Mouse (Mus musculus) liver, adult 2 months (tissue): ENCODE results near the gene Ifnlr1. TPM values are rescaled to one million over a fixed set of nuclear protein-coding genes. Genes with fewer than 3 reads are reported as not detected.

Experiments
- DNase-seq: peaks from one replicate; pipeline ENCODE4 v3.0.0-alpha.2; 2011; ENCODE audit warnings: low read depth, low spot score; ENCODE audit errors: extremely low read depth
- H3K27ac ChIP-seq: fragments of 200-500 bp; replicated peaks from 2 replicates; pipeline ENCODE4 v1.5.1; 2012; ENCODE audit warnings: low read depth, mild to moderate bottlenecking, control low read depth, inconsistent platforms, low read length; ENCODE audit not compliant: insufficient read depth
- H3K27me3 ChIP-seq: fragments of 200-500 bp; 2 replicates; pipeline ENCODE4 v1.6.1; 2012; ENCODE audit warnings: mild to moderate bottlenecking, moderate library complexity, low read length, inconsistent platforms; ENCODE audit not compliant: control insufficient read depth, insufficient read depth
- H3K36me3 ChIP-seq: fragments of 200-500 bp; 2 replicates; pipeline ENCODE4 v1.6.1; 2012; ENCODE audit warnings: low read length, inconsistent platforms; ENCODE audit not compliant: control insufficient read depth, insufficient read depth
- H3K4me1 ChIP-seq: fragments of 200-500 bp; 2 replicates; pipeline ENCODE4 v1.6.1; 2011; ENCODE audit warnings: low read length; ENCODE audit not compliant: control insufficient read depth, insufficient read depth
- H3K4me3 ChIP-seq: fragments of 200-500 bp; 2 replicates; pipeline ENCODE4 v1.5.1; 2011; ENCODE audit warnings: low read depth, mild to moderate bottlenecking, control low read depth, low read length, moderate library complexity; ENCODE audit not compliant: insufficient read depth
- H3K79me2 ChIP-seq: fragments of 200-500 bp; 2 replicates; pipeline ENCODE4 v1.6.1; 2012; ENCODE audit warnings: inconsistent platforms, mild to moderate bottlenecking, low read length, moderate library complexity; ENCODE audit not compliant: control insufficient read depth, insufficient read depth
- H3K9ac ChIP-seq: fragments of 200-500 bp; 2 replicates; pipeline ENCODE4 v1.6.1; 2012; ENCODE audit warnings: low read depth, mild to moderate bottlenecking, control low read depth, inconsistent platforms, low read length
- CTCF ChIP-seq: fragments of 200-500 bp; IDR thresholded peaks from 2 replicates; pipeline ENCODE4 v1.5.1; 2011; ENCODE audit warnings: low read depth, low read length, control low read depth
- POLR2A ChIP-seq: fragments of 200-500 bp; IDR thresholded peaks from 2 replicates; pipeline ENCODE4 v1.6.1; 2011; ENCODE audit warnings: low read length, control low read depth; ENCODE audit not compliant: insufficient read depth; ENCODE audit errors: extremely low read depth
- WGBS: fragments of 180-500 bp; shearing (Covaris S2); methylation state at CpG from one replicate; pipeline ENCODE4 v1.1.7; 2018; 5-methylcytosine and 5-hydroxymethylcytosine counted together
- polyA plus RNA-seq: library from polyadenylated mRNA; depleted of rRNA; stranded (reverse); fragments of >200 nt; gene quantifications from 2 replicates; pipeline ENCODE4 v1.2.3, GENCODE M21; 2012
- total RNA-seq: library from RNA; depleted of rRNA; stranded (reverse); fragments of >200 nt; gene quantifications from 2 replicates; pipeline ENCODE4 v1.2.3, GENCODE M21; 2014

Ifnlr1 gene
- total and polyA plus RNA-seq, 2 experiments: under 0.01 to 0.06 TPM

DNA sequence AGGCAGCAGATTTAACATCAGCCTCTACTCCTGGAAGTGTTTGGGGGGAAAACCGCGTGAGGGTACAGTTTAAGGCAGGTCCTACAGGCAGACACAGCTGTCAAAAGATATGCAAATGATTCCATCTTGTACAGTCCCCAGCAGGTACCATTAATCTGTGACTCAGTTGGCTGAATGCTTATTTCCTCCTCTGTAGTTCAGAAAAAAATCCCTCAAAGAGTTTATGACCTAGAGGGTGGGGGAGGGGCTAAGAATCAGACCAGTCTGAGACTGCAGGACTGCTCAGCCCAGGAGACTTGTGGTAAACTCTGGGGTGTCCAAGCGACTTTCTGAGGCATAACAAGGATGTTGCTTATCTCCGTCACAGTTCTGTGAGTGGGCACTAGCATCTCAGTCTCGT lies 52.1 kb downstream of the Ifnlr1 start:
- WGBS: 83% methylated on average over 5 of the region's 5 CpGs
- H3K27me3 ChIP-seq: no peaks in the 10 kb centered on the region
- H3K36me3 ChIP-seq: peaks cover 17% of the 10 kb centered on the region; the same call in 1 of the 2 replicates
- no peak overlapping the region for H3K27ac ChIP-seq
- H3K4me3 ChIP-seq: no peak overlapping the region
- TF ChIP-seq POLR2A (no peak), CTCF (no peak)
- H3K9ac ChIP-seq: no peak overlapping the region
- peaks cover 3% of the 10 kb centered on the region; the same call in 1 of the 2 replicates for H3K4me1 ChIP-seq
- DNase-seq: no peak
- no peaks in the 10 kb centered on the region for H3K79me2 ChIP-seq

DNA sequence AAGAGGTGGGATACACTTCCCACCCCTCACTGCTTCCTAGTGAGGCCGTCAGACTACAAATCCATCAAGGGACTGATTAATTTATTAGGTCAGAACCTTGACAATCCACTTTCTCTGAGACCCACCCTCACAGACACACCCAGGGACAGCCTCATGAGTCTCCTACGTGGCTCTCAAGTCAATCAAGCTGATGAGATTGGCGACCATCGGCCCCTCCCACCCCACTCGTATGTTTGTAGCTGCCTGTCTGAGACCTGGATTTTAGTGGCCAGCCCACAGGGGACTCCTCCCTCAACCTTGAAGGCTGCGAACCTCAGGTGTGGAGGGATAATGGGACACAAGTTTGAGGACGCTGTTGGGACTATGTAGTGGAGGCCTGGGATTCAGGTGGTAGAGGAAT lies 53.1 kb downstream of the Ifnlr1 start:
- Histone ChIP-seq H3K27ac (no peak overlapping the region), H3K27me3 (no peaks in the 10 kb centered on the region), H3K9ac (no peak overlapping the region), H3K4me1 (peaks cover 3% of the 10 kb centered on the region; the same call in 1 of the 2 replicates), H3K4me3 (no peak overlapping the region), H3K36me3 (peaks cover 14% of the 10 kb centered on the region; the same call in 1 of the 2 replicates), H3K79me2 (no peaks in the 10 kb centered on the region)
- TF ChIP-seq POLR2A: no peak
- no peak for TF ChIP-seq CTCF
- DNase-seq: no peak
- WGBS: 87% methylated on average over 7 of the region's 7 CpGs

DNA sequence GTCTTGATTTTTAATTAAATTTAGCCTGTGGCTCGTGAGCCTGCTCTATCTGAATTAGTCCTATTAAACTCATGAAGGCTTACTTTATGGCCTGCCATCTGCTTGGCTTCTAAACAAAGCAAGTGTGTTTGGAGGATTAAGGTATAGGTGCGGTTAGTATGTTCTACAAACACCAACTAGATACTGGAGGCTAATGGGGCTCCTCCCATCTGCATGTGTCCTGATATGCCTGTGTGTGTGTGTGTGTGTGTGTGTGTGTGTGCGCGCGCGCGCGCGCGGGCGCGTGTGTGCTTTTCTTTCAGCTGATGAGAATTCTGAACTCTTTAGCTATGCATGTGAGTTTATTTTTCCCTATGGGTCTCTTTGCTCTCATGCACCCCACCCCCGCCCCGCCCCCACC lies 53.6 kb downstream of the Ifnlr1 start:
- Histone ChIP-seq H3K4me1 (peaks cover 3% of the 10 kb centered on the region; the same call in 1 of the 2 replicates), H3K9ac (no peak overlapping the region), H3K36me3 (peaks cover 12% of the 10 kb centered on the region; the same call in 1 of the 2 replicates), H3K4me3 (no peak overlapping the region), H3K27ac (no peak overlapping the region), H3K79me2 (no peaks in the 10 kb centered on the region), H3K27me3 (no peaks in the 10 kb centered on the region)
- DNase-seq: no peak
- TF ChIP-seq POLR2A (no peak), CTCF (no peak)
- 96% methylated on average over 14 of the region's 14 CpGs for WGBS

DNA sequence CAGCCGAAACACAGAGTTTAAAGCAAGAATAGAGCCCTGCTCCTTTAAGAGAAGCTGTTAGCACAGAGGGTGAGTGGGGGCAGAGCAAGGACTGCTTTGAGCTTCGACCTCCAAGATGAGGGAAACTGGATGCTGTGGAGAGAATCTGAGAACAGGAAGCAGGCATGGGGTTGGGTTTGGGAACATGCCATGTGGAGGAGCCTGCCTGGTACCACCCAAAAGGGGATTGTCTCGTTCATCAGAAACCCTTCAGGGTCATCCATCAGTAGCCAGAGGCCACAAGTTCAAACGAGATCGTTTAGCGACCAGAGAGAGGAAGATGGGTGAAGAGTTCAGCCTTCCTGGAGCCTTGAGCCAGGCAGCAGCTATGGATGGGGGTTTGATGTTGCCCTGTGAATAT lies 57.4 kb downstream of the Ifnlr1 start:
- Histone ChIP-seq H3K79me2 (no peaks in the 10 kb centered on the region), H3K4me3 (no peak overlapping the region), H3K27ac (no peak overlapping the region), H3K27me3 (no peaks in the 10 kb centered on the region), H3K4me1 (peaks cover 11% of the 10 kb centered on the region), H3K9ac (no peak overlapping the region), H3K36me3 (peaks cover 2% of the 10 kb centered on the region; the same call in 1 of the 2 replicates)
- TF ChIP-seq POLR2A (no peak), CTCF (no peak)
- DNase-seq: no peak
- WGBS: 46% methylated on average over 6 of the region's 6 CpGs

DNA sequence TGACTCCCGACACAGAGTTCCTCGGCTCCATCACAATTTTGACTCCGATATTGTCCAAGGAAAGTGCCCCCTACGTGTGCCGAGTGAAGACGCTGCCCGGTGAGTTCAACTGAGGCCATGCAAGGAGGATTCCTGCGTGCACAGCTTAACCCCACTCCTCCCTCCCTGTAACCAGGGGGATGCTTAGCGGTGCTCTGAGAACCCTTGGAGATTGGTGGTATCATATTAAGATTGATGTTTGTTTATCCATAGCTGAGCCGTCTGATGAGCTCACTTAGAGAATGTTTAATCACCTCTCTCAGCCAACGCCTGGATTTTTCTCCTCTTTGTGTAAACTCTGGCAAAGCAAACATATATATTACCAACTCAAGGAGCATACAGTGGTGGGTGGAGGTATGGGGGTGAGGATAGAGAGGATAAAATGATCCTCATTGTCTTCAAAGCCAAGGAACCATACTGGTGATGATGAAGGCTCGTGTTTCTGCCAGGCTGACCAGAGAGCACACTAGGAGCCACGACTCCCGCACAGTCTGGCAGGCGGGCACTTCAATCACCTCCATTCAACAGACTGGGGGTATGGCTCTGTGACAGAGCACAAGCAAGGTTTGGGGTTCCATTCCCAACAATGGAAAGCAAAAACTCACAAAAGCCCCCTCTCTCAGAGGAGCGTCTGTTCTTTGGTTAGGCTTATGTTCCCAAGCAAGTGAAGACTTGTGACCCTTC lies 58.8 kb downstream of the Ifnlr1 start:
- Histone ChIP-seq H3K27me3 (no peaks in the 10 kb centered on the region), H3K9ac (no peak overlapping the region), H3K79me2 (no peaks in the 10 kb centered on the region), H3K4me1 (peaks cover 11% of the 10 kb centered on the region), H3K27ac (peak overlapping the region; percentile 43), H3K36me3 (no peaks in the 10 kb centered on the region), H3K4me3 (no peak overlapping the region)
- no peak for TF ChIP-seq POLR2A
- no peak for TF ChIP-seq CTCF
- DNase-seq: no peak
- WGBS: 67% methylated on average over 16 of the region's 16 CpGs

DNA sequence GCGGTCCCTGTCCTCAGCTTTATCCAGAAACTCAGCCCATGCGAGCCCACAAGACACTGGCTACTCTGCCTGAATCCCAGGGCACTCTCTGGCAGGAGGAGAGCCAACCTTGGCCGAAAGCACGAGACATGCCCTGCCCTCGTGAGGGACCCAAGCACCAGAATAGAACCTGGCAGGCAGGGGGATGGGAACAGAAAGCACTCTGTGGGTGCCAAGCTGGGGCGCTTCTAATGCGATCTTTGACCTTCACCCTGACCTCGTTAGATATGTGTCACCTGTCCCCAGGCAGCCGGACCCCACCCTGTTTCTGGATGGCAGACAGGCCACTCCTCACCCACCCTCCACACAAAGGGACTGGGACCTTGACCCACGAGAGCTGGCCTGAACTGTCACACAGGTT lies 59.5 kb downstream of the Ifnlr1 start:
- H3K4me1 ChIP-seq: peaks cover 11% of the 10 kb centered on the region
- peak; percentile 93 for DNase-seq
- WGBS: 23% methylated on average over 10 of the region's 10 CpGs
- H3K4me3 ChIP-seq: no peak overlapping the region
- H3K27me3 ChIP-seq: no peaks in the 10 kb centered on the region
- H3K79me2 ChIP-seq: no peaks in the 10 kb centered on the region
- TF ChIP-seq POLR2A: no peak
- no peak for TF ChIP-seq CTCF
- H3K36me3 ChIP-seq: no peaks in the 10 kb centered on the region
- peak overlapping the region; percentile 43 for H3K27ac ChIP-seq
- no peak overlapping the region for H3K9ac ChIP-seq
